Mouse (Mus musculus) neutrophil, adult 59 days (primary cell): ENCODE results near the gene Sult2a8. TPM values are rescaled to one million over a fixed set of nuclear protein-coding genes. Genes with fewer than 3 reads are reported as not detected.

Experiments
- total RNA-seq, 2 experiments: library from RNA; stranded (reverse); gene quantifications; 1 replicate in 1 of 2; 2 replicates in 1 of 2; pipeline ENCODE4 v1.2.4; 2023

Gene Sult2a8
- total RNA-seq: not detected

DNA sequence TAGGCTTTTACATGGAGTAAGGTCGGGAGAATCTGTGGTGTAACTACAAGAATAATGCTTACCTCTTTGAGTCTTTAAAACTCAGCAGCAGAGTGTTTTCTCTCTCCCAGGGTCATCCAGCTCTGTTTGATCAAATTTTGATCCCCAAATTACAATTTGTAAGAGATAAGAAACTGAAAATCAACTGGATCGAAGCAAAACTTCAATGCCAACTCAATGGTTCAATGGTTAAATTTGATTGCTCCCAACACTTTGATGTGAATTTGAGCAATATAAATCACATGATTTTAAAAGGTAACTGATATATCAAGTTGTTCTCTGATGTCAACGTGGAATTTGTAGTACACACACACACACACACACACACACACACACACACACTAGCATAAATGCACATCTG, at the start of gene Sult2a8:
Gene Sult2a8, minus strand, starts transcription at position 236 of the 400 bp plus-strand sequence.

DNA sequence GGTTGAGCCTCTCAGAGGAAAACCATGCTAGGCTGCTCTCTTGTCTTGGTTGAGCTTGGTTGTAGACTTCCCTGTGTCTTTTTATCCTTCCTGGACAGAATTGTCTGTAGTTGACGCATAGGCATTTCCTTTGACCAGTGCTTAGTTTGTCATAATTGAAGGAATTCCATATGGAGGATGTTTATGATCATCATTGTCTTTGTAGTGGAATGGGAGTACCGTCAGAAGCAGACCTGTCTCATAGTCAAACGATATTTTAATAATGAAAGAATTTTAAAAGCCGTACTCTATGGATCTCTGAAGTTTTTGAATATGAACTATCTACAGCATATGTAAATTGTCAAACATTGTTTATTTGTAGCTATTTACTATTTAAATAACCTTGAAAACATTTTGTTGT, 47.6 kb upstream of the Sult2a8 start, which contains the start of gene Sult2a7:
Gene Sult2a7, minus strand, starts transcription at position 101 of the 400 bp plus-strand sequence.

Other genes with a start within 250 kb of the Sult2a8 start
- not detected for gene Sult2a6, start 191.9 kb downstream of the Sult2a8 start, total RNA-seq
- gene Obox8, start 113.2 kb downstream of the Sult2a8 start, total RNA-seq: not detected
- gene Sult2a7, start 47.5 kb upstream of the Sult2a8 start, total RNA-seq: not detected
- not detected for gene Vmn1r90, start 116.7 kb upstream of the Sult2a8 start, total RNA-seq
- gene Obox7, start 212.7 kb upstream of the Sult2a8 start, total RNA-seq: not detected